Mouse (Mus musculus) kidney, postnatal 36 days (tissue): ENCODE measurements around the gene Kat2a.

Experiments
- DNase-seq, 2 experiments: peaks; one replicate each; pipeline ENCODE4 v3.0.0; 2021 to 2022; ENCODE audit warnings: mixed read lengths in 2 of 2

The Kat2a gene

DNA sequence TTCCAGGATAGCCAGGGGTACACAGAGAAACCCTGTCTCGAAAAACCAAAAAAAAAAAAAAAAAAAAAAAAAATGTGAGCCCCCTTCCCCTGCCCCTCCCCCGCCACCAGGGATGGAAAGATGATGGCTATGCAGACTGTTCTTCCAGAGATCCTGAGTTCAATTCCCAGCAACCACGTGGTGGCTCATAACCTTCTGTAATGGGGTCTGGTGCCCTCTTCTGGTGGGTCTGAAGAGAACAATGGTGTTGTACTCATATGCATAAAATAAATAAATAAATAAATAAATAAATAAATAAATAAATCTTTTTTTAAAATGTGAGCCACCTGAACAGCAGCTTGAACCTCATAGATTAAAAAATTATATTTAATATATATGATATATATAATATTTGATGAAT, 56.7 kb downstream of the Kat2a start:
- DNase-seq = peak in 1 of 2 experiments; percentile 6
